Comparison of ENCODE assay signal across 10 mouse cellular contexts in the genomic region with DNA sequence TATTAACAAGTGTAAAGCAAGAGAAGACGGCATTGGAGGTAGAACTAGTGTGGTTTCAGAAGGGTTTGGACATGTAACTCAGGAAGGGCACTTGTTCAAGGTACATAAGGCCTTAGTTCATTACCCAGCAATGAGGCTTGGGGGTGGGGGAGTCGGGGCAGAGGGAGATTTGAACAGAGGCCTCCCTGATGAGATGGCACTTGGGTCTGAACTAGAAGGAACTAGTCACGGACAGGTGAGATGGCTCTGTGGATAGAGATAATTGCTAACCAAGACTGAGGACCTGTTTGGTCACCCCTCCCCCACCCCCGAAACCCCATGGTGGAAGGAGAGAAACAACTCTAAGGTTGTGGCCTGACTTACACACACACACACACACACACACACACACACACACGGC. TPM values are rescaled to one million over a fixed set of nuclear protein-coding genes. Genes with fewer than 3 reads are reported as not detected.
DNase-seq lines count a peak whose midpoint lies in the region; ATAC-seq lines count a peak whose summit lies in the region.
"Had no signal": no experiment of that assay in that cellular context is flagged by ENCODE, and none has a peak within 500 bp of the region (broad histone marks: within the 10 kb centered on the region; RNA-seq: fewer than 3 reads in every experiment).

No protein-coding gene starts in this region.

- intact Hi-C loops in heart, postnatal 36 days (cut with DNase I): loop anchor here (2.0 kb wide), 1 partner anchor 52 kb away; no protein-coding TSS in a partner anchor

- H3K27ac ChIP-seq in heart, embryonic 14.5 days (replicated peaks in 1 of 2; ENCODE audit: control insufficient read depth in 1 of 2, insufficient read depth in 1 of 2, low read depth in 2 of 2, low read length in 2 of 2): peak overlapping the region in 1 of 2 experiments; percentile 29; a peak in 1 of 4 replicates
- H3K27ac ChIP-seq in intestine, embryonic 14.5 days (ENCODE audit: low read depth): no peak overlapping the region

- peak overlapping the region; percentile 67 to 76 for H3K4me3 ChIP-seq in heart, embryonic 14.5 days (ENCODE audit: control insufficient read depth in 1 of 2, insufficient read depth in 1 of 2, low read depth in 1 of 2, low read length in 2 of 2)
- peak overlapping the region; percentile 70 for H3K4me3 ChIP-seq in intestine, embryonic 14.5 days (ENCODE audit: low read depth, low read length)

- no peaks in the 10 kb centered on the region for H3K27me3 ChIP-seq in heart, embryonic 14.5 days (ENCODE audit: control insufficient read depth, insufficient read depth, low read length)
- H3K27me3 ChIP-seq in intestine, embryonic 14.5 days (replicated peaks; ENCODE audit: control insufficient read depth, insufficient read depth, low read length): no peaks in the 10 kb centered on the region
- H3K27me3 ChIP-seq: Patski had no signal

- WGBS in heart, embryonic 14.5 days: 41% methylated on average over 5 of the region's 5 CpGs
- WGBS in intestine, embryonic 14.5 days: 36% methylated on average over 5 of the region's 5 CpGs

- peaks cover 33% of the 10 kb centered on the region for H3K36me3 ChIP-seq in heart, embryonic 14.5 days (ENCODE audit: control insufficient read depth, insufficient read depth, low read length)
- H3K36me3 ChIP-seq in intestine, embryonic 14.5 days (ENCODE audit: control insufficient read depth, insufficient read depth, low read length): peaks cover 42% of the 10 kb centered on the region

- ATAC-seq in heart, embryonic 14.5 days (ENCODE audit: insufficient number of reproducible peaks, insufficient read depth, low FRiP score, low read depth): no peak
- ATAC-seq in intestine, embryonic 14.5 days (replicated peaks; ENCODE audit: low FRiP score, low TSS enrichment, low read depth): no peak
- ATAC-seq: Patski had no signal

- H3K9me3 ChIP-seq in heart, embryonic 14.5 days (ENCODE audit: control insufficient read depth, low read length): no peaks in the 10 kb centered on the region
- no peaks in the 10 kb centered on the region for H3K9me3 ChIP-seq in intestine, embryonic 14.5 days (ENCODE audit: control insufficient read depth, low read length)

- H3K4me1 ChIP-seq in heart, embryonic 14.5 days (ENCODE audit: control insufficient read depth in 2 of 2, insufficient read depth in 2 of 2, low read length in 2 of 2): peaks cover 13 to 27% of the 10 kb centered on the region in 2 experiments
- peaks cover 4% of the 10 kb centered on the region for H3K4me1 ChIP-seq in intestine, embryonic 14.5 days (replicated peaks; ENCODE audit: control insufficient read depth, insufficient read depth, low read length)

- DNase-seq in heart, postnatal 36 days: no peak
- DNase-seq in c-Kit-positive CD71-positive TER-119-negative erythroid progenitor cells, embryonic 14.5 days (ENCODE audit: low read depth): peak; percentile 4
- DNase-seq in intestine, embryonic 14.5 days (ENCODE audit: low spot score): peak; percentile 55
- DNase-seq in naive thymus-derived CD4-positive, alpha-beta T cell, adult 2 months (ENCODE audit: low read depth): peak; percentile 12
- DNase-seq in gastrocnemius, adult 18-20 months (ENCODE audit: low spot score): no peak
- DNase-seq in left cerebral cortex, adult 11 months (ENCODE audit: low spot score): no peak
- no peak for DNase-seq in gastrocnemius, postnatal 25 days
- DNase-seq: heart, adult 18-20 months had no signal

- peak overlapping the region; percentile 67 for H3K4me2 ChIP-seq in heart, embryonic 14.5 days (ENCODE audit: low read length)
- H3K4me2 ChIP-seq in intestine, embryonic 14.5 days (ENCODE audit: low read length): peak overlapping the region; percentile 64

- H3K9ac ChIP-seq in heart, embryonic 14.5 days (ENCODE audit: low read length): peak overlapping the region; percentile 80
- peak overlapping the region; percentile 63 for H3K9ac ChIP-seq in intestine, embryonic 14.5 days (ENCODE audit: low read length)

RNA-seq across cellular contexts. Expression of gene Bub1b, which starts 1.1 kb away (rescaled TPM):
- 66.8 and 67.1 TPM in 2 replicates for polyA plus RNA-seq in heart, embryonic 14.5 days (2014; fragmentation: Nextera tagmentation; extraction: Ambion mirVana)
- 1 to 10 TPM; 1.4 to 1.8 TPM for total RNA-seq in heart, postnatal 36 days (2021)
- polyA plus RNA-seq in intestine, embryonic 14.5 days (2014; fragmentation: Nextera tagmentation; extraction: Ambion mirVana): 81.4 and 94.0 TPM in 2 replicates
- total RNA-seq in gastrocnemius, adult 18-20 months (2021): under 1 TPM; 0.21 to 0.71 TPM
- 1 to 10 TPM; 1.0 to 1.2 TPM for total RNA-seq in gastrocnemius, postnatal 25 days (2021)

RNA-seq across cellular contexts. Expression of gene Bmf, which starts 49.6 kb away (rescaled TPM):
- polyA plus RNA-seq in heart, embryonic 14.5 days (2014; fragmentation: Nextera tagmentation; extraction: Ambion mirVana): 2.1 and 6.3 TPM in 2 replicates
- total RNA-seq in heart, postnatal 36 days (2021): 1 to 10 TPM; 6.7 to 8.2 TPM
- polyA plus RNA-seq in intestine, embryonic 14.5 days (2014; fragmentation: Nextera tagmentation; extraction: Ambion mirVana): 4.9 and 5.0 TPM in 2 replicates
- 1 to 10 TPM; 2.1 to 2.2 TPM for total RNA-seq in gastrocnemius, adult 18-20 months (2021)
- total RNA-seq in gastrocnemius, postnatal 25 days (2021): 1 to 10 TPM; 3.4 to 4.7 TPM

Comparison
In these comparisons a context has a peak if more than half of its experiments do, and no peak if none do; other contexts are left out.
1. DNase-seq: peak in c-Kit-positive CD71-positive TER-119-negative erythroid progenitor cells, embryonic 14.5 days (single experiment), intestine, embryonic 14.5 days (single experiment) and naive thymus-derived CD4-positive, alpha-beta T cell, adult 2 months (single experiment); none in heart, postnatal 36 days (0 of 2), gastrocnemius, adult 18-20 months (single experiment), left cerebral cortex, adult 11 months (single experiment) and gastrocnemius, postnatal 25 days (single experiment).